Mouse (Mus musculus) lung, postnatal 36 days (tissue): ENCODE measurements around the gene Gltp.

Experiments used
- DNase-seq: peaks from one replicate; pipeline ENCODE4 v3.0.0; 2022; ENCODE audit warnings: mixed read lengths

Gltp gene

DNA sequence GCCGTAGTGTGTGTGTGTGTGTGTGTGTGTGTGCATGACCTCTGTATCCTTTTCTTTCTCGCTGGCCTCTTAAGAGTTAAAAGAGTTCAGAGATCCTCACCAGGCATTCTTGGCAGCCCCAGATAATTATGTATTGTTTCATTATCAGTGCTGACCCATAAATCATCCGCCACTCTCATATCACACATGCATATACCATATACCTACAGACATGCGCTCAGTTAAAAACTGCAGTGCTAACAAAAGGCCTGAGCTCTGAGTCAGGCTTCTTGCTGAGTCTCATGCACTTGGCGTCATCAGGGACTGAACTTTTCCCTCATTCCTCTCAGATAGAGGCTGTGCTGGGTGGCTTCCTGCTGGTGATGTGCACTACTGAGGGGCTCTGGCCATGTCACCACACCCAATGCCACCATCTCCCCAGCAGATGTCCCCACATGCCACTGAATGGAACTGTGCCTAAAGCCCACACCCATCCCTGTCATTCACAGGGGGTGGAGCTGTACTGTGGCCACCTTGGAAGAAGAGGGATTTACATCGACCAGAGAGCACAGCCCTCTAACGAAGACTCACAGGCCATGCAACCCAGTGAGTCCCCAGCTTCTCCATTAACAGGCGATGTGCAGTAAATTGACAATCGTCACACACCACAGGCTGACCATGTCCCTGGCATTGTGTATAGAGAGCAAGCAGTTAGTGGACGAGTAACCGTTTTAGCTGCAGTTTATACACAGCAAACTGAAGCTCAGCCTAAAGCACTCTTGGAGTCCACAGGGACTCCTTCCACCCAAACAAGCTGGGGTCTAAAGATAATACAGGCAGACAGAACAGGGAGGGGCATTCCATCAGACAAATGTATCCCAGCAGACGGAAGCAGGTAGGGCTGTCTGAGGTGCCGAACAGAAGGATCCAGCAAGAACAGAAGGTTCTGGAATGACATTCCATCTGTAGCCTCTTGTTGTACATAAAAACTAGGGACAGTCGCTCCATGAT, 11.9 kb upstream of the Gltp start:
- peak; percentile 52 for DNase-seq

DNA sequence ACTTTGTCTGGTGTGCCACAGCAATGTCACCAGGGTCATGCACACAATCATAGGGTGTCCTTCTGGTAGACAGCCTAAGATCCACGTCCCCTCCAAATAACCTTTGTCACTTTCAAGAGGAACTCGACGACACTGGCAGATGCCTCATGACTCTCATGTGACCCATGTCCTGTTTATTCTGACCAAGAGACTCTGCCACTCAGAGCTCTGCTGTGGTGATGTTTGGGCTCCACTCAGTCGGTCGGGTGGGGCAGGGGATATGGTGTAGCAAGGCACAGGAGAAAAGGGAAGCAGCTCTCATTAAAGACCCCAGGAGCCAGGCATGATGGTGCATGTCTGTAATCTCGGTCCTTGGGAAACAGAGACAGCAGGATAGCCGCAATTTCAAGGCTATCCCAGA, 8.2 kb upstream of the Gltp start:
- peak; percentile 74 for DNase-seq

- DNase-seq, result no peak
These were observed 7.4 kb upstream of the Gltp start for GRCm38 (mm10) chr5:114698044-114698746.

GRCm38 (mm10) chr5:114696939-114697338, 6.2 kb upstream of the Gltp start:
- DNase-seq, result no peak

DNA sequence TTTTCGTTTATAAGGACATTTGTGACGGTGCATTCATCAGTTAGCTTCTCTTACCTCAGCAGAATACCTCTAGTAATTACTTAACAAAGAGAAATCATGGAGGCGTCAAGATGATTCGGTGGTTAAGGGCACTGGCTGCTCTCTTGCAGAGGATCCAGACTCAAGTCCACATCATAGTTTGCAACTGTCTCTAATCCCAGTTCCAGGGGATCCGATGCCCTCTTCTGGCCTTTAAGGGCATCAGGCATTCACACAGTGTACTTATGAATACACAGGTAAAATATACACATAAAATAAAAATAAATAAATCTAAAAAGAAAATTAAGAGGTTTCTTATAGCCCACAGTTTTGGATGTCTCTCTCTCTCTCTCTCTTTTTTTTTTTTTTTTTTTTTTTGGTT, 5.0 kb upstream of the Gltp start:
- DNase-seq, result no peak

GRCm38 (mm10) chr5:114689700-114690366, 951 bp downstream of the Gltp start:
- DNase-seq, result peak; percentile 69

DNA sequence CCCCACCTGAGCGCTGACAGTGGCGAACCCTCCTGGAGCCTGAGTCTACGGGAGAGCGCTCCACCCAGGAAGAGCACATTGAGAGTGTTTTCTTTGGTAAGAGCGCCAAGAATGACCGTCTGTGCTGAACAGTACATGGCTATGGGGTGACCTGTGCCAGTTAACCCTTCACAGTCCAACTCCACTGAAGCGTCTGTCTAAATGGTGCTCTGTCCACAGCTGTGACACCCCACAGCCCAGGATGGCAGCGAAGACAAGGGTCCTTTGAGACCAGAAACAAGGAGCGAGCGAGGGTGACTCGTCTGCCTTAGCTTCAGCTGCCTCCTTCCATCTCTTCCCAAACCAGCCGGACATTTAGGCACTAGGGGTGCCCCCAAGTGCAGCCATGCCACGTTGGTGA, 2.1 kb downstream of the Gltp start:
- DNase-seq, result no peak

DNA sequence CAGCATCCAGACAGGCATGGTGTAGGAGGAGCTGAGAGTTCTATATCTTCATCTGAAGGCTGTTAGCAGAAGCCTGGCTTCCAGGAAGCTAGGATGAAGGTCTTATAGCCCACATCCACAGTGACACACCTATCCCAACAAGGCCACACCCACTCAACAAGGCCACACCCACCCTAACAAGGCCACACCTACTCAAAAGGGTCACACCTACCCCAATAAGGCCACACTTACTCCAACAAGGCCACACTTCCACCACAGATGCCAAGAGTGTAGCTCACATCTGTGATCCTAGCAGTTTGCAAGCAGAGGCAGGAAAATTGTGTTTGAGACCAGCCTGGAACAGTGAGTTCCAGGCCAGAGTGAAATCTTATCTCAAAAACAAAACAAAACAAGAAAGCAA, 2.9 kb downstream of the Gltp start:
- DNase-seq, result peak; percentile 32

DNA sequence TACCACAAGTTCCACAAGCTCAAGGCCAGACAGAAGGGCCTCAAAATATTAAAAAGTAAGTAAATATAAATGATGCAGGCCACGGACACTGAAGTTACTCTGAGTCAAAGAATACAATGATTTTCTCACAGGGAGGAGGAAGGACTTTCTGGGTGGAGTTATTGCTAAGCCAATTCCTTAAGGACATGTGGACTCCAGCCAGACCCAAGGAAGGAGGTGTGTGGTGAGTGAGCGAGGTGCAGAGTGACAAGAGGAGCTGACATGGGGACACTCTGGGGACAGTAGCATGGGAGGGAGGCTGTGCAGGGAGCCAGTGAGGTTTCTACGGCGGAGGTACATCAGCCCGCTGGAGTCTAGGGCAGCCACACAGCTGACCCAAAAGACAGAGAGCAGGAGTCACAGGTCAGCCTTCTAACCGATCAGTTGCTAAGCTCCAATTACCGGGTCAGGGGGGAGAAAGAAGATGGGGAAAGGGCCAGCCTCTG, 4.0 kb downstream of the Gltp start:
- DNase-seq, result peak; percentile 64

DNA sequence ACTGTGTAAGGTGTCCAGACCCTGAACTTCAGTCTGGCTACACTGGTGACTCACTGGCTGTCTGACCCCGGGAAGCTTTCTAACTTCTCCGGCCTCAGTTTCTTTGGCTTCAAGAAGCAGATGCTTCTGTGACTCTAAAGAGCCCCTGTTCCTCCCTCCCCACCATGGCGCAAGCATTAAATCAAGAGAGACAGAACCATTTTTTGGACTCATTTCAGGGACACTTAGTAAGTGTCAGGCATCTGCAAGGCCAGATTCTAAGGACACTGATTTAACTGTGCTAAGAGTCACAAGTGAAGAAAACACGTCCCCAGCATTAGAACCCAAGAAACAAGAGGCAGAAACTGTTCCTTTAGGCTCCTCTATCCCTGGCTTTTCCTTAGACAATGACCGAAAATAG, 4.8 kb downstream of the Gltp start:
- DNase-seq, result no peak

GRCm38 (mm10) chr5:114681717-114682116, 9.1 kb downstream of the Gltp start:
- DNase-seq, result peak; percentile 81

DNA sequence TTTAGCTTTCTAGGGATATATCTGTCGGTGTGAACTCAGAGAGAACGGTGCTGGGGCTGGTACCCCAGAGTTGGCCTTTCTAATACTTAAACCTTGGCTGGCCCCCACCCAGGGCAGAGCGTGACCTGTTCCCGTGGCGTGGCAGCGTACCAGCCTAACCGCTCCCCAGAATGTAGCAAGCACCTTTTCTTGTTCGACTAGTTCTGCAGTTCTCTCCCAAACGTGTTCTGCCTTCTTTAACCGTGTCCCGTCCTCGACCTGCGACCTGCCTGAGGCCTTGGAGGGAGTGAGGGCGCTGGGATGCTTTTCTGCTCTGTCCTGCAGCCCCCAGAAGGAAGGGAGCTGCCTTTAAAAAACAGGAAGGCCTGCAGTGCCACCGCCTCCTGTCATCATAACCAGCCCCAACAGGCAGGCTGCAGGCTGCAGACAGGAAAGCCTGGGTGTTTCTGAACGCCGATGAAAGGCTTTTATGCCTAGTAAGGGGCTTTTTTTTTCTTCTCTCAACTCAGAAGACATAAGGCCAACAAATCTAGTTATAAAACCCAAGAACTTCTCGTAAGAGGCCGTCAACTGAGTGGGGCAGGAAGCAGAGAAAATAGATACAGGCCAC, 10.0 kb downstream of the Gltp start:
- DNase-seq, result peak; percentile 59

- no peak for DNase-seq
These were observed 10.8 kb downstream of the Gltp start for GRCm38 (mm10) chr5:114679841-114680591.

DNA sequence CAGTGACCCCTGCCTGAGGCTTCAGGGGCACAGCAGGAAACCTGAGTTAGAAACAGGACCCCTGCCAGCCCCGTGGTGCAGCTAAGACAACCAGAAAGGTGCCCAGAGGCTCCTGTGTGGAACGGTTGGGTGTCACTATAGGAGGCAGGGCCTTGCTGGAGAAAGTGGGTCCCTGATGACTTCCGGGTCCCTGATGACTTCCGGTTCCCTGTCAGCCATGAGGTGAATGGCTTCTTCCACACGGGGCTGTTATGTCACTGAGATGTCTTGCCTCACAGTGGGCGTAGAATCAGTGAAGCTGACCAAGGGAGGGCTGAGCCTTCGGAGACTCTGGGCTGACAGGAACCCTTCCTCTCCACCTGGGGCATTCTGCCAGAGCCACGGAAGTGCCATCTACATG, 16.2 kb downstream of the Gltp start:
- no peak for DNase-seq

DNA sequence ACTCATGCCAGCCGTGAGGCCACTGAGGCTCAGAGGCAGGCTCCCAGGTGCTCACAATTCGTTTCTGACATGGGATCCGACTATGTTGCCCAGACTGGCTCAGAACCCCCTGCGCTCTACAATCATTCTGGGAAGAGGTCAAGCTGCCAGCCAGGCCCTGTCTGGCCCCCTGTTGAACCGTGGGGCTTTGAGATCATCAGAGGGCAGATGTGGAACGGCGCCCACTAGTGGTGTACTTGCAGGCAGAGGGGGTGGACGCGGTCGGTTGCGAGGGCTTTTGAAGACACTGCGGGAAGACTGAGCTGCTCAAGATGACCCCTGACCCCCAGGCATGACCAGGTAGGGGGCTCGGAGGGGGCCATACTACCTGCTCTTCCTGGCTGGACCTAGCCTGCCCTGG, 17.7 kb downstream of the Gltp start:
- DNase-seq, result no peak

GRCm38 (mm10) chr5:114669014-114669413, 21.8 kb downstream of the Gltp start:
- no peak for DNase-seq

DNA sequence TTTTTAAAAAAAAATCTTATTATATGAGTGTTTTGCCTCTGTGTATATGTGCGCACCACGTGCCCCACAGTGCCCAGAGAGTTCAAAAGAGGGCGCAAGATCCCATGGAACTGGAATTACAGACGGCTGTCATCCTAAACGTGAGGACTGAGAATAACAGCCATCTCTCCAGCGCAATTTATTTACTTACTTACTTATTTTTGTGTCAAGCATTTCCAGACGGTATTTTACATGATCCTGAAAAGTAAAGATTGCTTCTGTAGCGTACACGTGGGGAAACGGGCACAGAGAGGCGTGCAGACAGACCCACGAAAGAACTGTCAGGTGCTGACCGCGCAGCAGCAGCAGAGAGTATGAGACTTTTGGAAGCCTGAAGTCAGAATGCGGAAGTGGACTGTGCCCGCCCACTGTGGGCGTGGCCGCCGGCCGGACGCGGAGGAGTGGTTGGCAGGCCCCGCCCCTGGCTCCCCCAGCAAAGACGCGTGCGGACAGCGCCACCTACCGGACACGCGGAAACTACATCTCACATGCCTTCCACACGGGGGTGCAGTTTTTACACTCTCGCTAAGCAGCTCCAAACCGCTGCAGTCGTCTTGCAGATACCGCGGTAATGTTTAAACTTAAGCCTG, 23.4 kb downstream of the Gltp start:
- DNase-seq, result peak; percentile 99

- DNase-seq, result no peak
These were observed 24.1 kb downstream of the Gltp start for GRCm38 (mm10) chr5:114666659-114667058.

GRCm38 (mm10) chr5:114664750-114665149, 26.0 kb downstream of the Gltp start:
- DNase-seq, result peak; percentile 79

- no peak for DNase-seq
These were observed 26.6 kb downstream of the Gltp start for GRCm38 (mm10) chr5:114664139-114664538.

GRCm38 (mm10) chr5:114661029-114661428, 29.8 kb downstream of the Gltp start:
- no peak for DNase-seq

GRCm38 (mm10) chr5:114658255-114658654, 32.5 kb downstream of the Gltp start, which contains the start of gene Trpv4:
TSS of gene Trpv4 (minus strand) at chr5:114658421.
- DNase-seq, result no peak
